Mouse (Mus musculus) erythroblast, adult 5-6 weeks (primary cell): ENCODE measurements around the gene Dkk3. TPM values are rescaled to one million over a fixed set of nuclear protein-coding genes. Genes with fewer than 3 reads are reported as not detected.
A peak's percentile ranks its signal among the peaks of the same experiment; 100 is the strongest.

Source experiments
- ATAC-seq: replicated peaks from 2 replicates; pipeline ENCODE4 v1.8.0; 2016; ENCODE audit warnings: moderate number of reproducible peaks, mild to moderate bottlenecking, moderate TSS enrichment, inconsistent platforms; ENCODE audit not compliant: poor library complexity, low FRiP score, severe bottlenecking
- total RNA-seq, 2 experiments: library from RNA; stranded (forward) in 1 of 2; stranded (reverse) in 1 of 2; fragments of 150-400 nt in 1 of 2; fragments of 200-764, 138-1000 nt in 1 of 2; gene quantifications; 2 replicates each; pipeline versions ENCODE4 v1.2.3 to v1.2.4; 2015 to 2017; ENCODE audit warnings: low replicate concordance in 2 of 2

The Dkk3 gene
- total RNA-seq, 2 experiments from 2014 or later: not detected

DNA sequence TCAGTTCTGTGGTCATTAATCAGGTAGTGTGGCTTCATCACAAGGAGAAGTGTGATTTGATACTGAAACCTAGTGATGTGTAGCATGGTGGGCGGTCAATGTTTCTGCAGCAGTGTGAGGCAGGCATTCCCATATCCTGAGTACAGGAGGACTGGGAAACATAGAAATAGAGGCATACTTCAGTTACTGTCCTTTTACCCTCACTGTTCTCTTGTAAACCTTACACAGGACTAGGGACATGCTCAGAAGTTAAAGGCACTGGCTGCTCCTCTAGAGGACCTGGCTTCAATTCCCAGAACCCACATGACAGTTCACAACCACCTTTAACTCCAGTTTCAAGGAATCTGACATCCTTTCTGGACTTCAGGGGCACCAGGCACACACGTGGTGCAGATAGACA, 72.7 kb downstream of the Dkk3 start:
- no peak for ATAC-seq

DNA sequence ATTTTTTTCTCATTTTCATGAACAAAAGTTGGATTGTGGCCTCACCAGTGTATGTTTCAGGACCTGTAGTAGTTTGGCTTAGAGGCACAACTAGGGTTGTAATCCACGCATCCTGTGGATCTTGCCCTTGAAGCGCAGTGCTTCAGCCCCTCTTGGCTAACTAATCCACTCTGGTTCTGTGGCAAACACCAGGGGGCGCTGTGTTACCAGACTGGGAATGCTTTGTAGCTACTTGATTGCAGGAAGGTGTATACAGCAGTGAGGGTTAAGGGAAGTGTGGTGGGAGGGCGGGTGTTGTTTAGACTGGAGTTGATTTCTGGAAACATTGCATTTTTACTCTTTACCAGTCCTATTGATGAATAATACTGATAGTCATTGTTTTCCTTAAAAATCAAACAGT, 73.8 kb downstream of the Dkk3 start:
- ATAC-seq: peak; percentile 80

DNA sequence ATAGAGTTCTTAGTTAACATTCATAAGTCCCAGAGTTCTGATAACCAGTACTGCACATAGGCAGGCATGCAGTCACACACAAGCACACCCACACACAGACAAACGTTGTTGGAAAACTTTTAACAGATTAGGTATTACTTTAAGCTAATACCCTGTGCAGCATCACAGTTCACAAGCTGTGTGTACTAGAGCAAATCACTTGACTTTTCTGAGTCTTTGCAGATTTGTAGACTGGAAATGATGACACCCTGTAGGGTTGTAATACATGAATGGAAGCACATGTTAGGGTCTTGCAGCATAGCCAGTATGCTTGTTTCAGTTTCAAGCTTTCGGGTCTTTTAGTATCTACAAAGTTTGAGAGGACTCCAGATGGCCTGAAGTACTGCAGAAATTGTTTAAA, 74.6 kb downstream of the Dkk3 start:
- ATAC-seq: no peak

DNA sequence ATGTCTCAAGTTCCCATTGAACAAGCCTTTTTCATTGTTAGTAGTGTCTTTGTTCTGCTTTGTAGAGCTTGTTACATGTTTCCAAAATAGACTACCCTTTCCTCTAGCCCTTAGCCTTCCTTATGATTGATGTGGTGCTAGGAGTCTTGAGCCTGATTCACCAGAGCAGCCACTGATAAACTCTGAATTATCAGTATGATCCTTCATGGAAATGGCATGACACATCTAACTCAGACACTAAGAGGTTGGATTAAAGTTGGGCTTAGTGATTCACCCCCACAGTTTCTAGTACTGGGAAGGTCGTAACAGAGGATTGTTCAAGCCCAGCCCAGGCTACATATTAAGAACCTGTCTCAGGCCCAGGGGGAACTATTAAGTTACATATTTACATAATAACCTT, 76.2 kb downstream of the Dkk3 start:
- no peak for ATAC-seq

DNA sequence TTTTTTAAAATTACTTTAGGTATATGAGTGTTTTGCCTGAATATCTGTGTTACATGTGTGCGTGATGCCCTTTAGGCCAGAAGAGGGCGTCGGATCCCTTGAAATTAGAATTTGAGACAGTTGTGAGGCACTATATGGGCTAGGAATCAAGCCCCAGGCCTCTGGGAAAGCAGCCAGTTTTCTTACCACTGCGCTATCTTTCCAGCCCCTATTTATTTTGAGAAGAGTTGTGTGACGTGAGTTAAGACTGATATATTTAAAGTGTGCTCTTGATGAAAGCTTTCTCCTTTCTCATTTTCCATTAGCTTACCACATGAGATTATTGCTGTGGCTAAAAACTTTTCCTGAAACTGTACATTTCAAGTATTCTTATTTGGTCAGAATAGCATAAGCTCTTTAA, 84.0 kb downstream of the Dkk3 start:
- no peak for ATAC-seq

Other genes starting within 250 kb of the Dkk3 start
- gene Usp47, start 135.6 kb downstream of the Dkk3 start, total RNA-seq (2015; ENCODE audit: low replicate concordance): 15.3 and 19.4 TPM in 2 replicates
- gene Usp47, start 135.6 kb downstream of the Dkk3 start, total RNA-seq (2017; ENCODE audit: low replicate concordance): 35.2 and 42.5 TPM in 2 replicates
- 0.63 TPM in 1 of 2 replicates, not detected in the other for gene Mical2, start 66.8 kb upstream of the Dkk3 start, total RNA-seq (2015; ENCODE audit: low replicate concordance)
- gene Mical2, start 66.8 kb upstream of the Dkk3 start, total RNA-seq (2017; ENCODE audit: low replicate concordance): 0.34 and 1.5 TPM in 2 replicates